Mouse (Mus musculus) ES-Bruce4 (cell line): ENCODE results near the gene Ddx25. TPM values are rescaled to one million over a fixed set of nuclear protein-coding genes. Genes with fewer than 3 reads are reported as not detected.

Experiments used
- H3K27ac ChIP-seq: 2 replicates; pipeline ENCODE4 v1.5.1; 2012; ENCODE audit warnings: low read length, inconsistent platforms; ENCODE audit not compliant: insufficient read depth
- H3K27me3 ChIP-seq: 2 replicates; pipeline ENCODE4 v1.6.1; 2012; ENCODE audit warnings: mild to moderate bottlenecking, low read length, inconsistent platforms; ENCODE audit not compliant: control insufficient read depth, poor library complexity, insufficient read depth, severe bottlenecking
- H3K36me3 ChIP-seq: 2 replicates; pipeline ENCODE4 v1.6.1; 2012; ENCODE audit warnings: inconsistent platforms, mild to moderate bottlenecking, low read length, moderate library complexity; ENCODE audit not compliant: control insufficient read depth, poor library complexity, insufficient read depth, severe bottlenecking
- H3K4me1 ChIP-seq: one replicate; pipeline ENCODE4 v1.8.1; 2011; ENCODE audit warnings: low read length; ENCODE audit not compliant: control insufficient read depth, insufficient read depth
- H3K4me3 ChIP-seq: 2 replicates; pipeline ENCODE4 v1.5.1; 2011; ENCODE audit warnings: low read depth, mild to moderate bottlenecking, low read length
- H3K9ac ChIP-seq: 2 replicates; pipeline ENCODE4 v1.6.1; 2012; ENCODE audit warnings: low read depth, mild to moderate bottlenecking, inconsistent platforms; ENCODE audit not compliant: poor library complexity, severe bottlenecking
- H3K9me3 ChIP-seq: replicated peaks from 2 replicates; pipeline ENCODE4 v1.6.1; 2012; ENCODE audit warnings: mild to moderate bottlenecking, low read length, inconsistent platforms; ENCODE audit not compliant: control insufficient read depth, poor library complexity, insufficient read depth, severe bottlenecking
- CTCF ChIP-seq: IDR thresholded peaks from one replicate; pipeline ENCODE4 v1.8.1; 2011; ENCODE audit warnings: low read depth, low read length
- EP300 ChIP-seq: IDR thresholded peaks from 2 replicates; pipeline ENCODE4 v1.6.1; 2011; ENCODE audit warnings: low read depth, low read length; ENCODE audit not compliant: insufficient read depth
- POLR2A ChIP-seq: IDR thresholded peaks from one replicate; pipeline ENCODE4 v1.8.1; 2011; ENCODE audit warnings: low read length; ENCODE audit not compliant: insufficient read depth
- polyA plus RNA-seq: library from polyadenylated mRNA; stranded (reverse); fragments of >200 nt; gene quantifications from 2 replicates; pipeline ENCODE4 v1.2.4, GENCODE M21; 2011; ENCODE audit warnings: low read depth; ENCODE audit not compliant: missing spikeins, insufficient read depth, insufficient read length

The Ddx25 gene
- polyA plus RNA-seq, 1 experiment = 2.2 TPM

DNA sequence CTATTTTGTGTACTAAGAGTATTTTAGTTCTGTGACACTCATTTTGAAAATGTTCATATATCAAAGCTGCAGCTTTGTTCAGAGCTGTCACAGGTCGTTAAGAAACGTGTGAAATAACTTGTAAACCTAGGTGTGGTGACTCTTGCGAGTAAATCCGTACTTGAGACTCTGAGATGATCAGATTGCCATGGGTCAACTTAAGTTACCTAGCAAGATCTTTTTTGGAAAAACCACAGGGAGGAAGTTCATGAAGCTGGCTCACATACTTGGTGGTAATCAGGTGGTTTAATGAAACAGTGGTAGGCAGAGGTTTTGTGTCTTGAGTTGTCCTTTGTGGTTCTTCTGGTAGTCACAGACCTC, 64.6 kb downstream of the Ddx25 start:
- Histone ChIP-seq H3K4me3 (no peak overlapping the region), H3K9ac (no peak overlapping the region), H3K36me3 (no peaks in the 10 kb centered on the region), H3K27me3 (no peaks in the 10 kb centered on the region), H3K9me3 (no peaks in the 10 kb centered on the region), H3K4me1 (peaks cover 2% of the 10 kb centered on the region), H3K27ac (no peak overlapping the region)
- TF ChIP-seq EP300 (no peak), CTCF (no peak), POLR2A (no peak)

DNA sequence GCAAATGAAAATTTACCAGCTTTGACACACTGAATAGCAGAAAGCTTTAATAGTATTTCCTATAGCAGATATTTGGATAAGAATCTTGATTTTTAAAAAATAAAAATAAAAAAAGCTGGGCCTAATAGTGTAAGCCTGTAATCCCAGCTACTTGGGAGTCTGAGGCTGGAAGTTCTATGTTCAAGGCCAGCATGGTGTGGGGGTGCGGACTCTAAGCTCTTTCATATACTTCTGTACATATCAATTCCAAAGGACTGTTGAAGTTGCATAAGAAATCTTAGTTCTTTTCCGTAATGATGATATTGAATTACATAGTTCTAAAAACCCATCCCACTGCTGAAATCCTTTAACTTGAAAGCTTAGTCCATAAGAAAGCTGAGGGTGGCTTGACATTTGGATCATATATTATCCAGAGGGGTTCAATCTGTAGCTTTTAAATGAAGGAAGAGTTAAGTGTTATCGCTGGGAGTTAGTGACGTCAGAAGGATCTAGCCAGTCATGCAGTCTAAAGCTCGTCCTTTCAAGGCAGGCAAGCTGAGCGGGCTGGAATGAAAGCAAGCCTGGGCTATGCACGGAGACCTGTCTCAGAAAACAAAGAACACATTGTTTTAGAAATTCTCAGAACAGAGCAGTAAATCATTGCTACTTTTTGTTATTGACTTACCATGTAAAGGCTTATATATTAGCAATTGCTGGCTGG, 65.1 kb downstream of the Ddx25 start:
- no peak overlapping the region for H3K9ac ChIP-seq
- H3K4me3 ChIP-seq = no peak overlapping the region
- no peaks in the 10 kb centered on the region for H3K36me3 ChIP-seq
- TF ChIP-seq CTCF = no peak
- TF ChIP-seq POLR2A = no peak
- no peak for TF ChIP-seq EP300
- peaks cover 2% of the 10 kb centered on the region for H3K4me1 ChIP-seq
- H3K27me3 ChIP-seq = no peaks in the 10 kb centered on the region
- no peak overlapping the region for H3K27ac ChIP-seq
- H3K9me3 ChIP-seq = no peaks in the 10 kb centered on the region

- no peaks in the 10 kb centered on the region for H3K9me3 ChIP-seq
- H3K4me3 ChIP-seq = no peak overlapping the region
- TF ChIP-seq CTCF (no peak), POLR2A (no peak), EP300 (no peak)
- no peaks in the 10 kb centered on the region for H3K27me3 ChIP-seq
- peaks cover 2% of the 10 kb centered on the region for H3K4me1 ChIP-seq
- no peak overlapping the region for H3K9ac ChIP-seq
- no peaks in the 10 kb centered on the region for H3K36me3 ChIP-seq
- H3K27ac ChIP-seq = no peak overlapping the region
Observed at GRCm38 (mm10) chr9:35491109-35491866, 67.0 kb downstream of the Ddx25 start.

GRCm38 (mm10) chr9:35488496-35488895, 69.8 kb downstream of the Ddx25 start:
- TF ChIP-seq POLR2A (no peak), EP300 (no peak), CTCF (no peak)
- Histone ChIP-seq H3K27me3 (no peaks in the 10 kb centered on the region), H3K27ac (no peak overlapping the region), H3K36me3 (no peaks in the 10 kb centered on the region), H3K4me3 (no peak overlapping the region), H3K9me3 (no peaks in the 10 kb centered on the region), H3K4me1 (no peaks in the 10 kb centered on the region), H3K9ac (no peak overlapping the region)

Other genes starting within 250 kb of the Ddx25 start
- 22.9 and 31.1 TPM in 2 replicates for gene Cdon, start 137.4 kb downstream of the Ddx25 start, polyA plus RNA-seq
- not detected in 2 replicates for gene Gm1113, start 40.3 kb downstream of the Ddx25 start, polyA plus RNA-seq
- 16.3 and 20.3 TPM in 2 replicates for gene Pus3, start 67 bp upstream of the Ddx25 start, polyA plus RNA-seq
- gene Pate2, start 11.8 kb upstream of the Ddx25 start, polyA plus RNA-seq = 1.7 TPM in 2 replicates
- 26.1 and 29.5 TPM in 2 replicates for gene Hyls1, start 11.9 kb upstream of the Ddx25 start, polyA plus RNA-seq
- not detected in 2 replicates for gene Pate4, start 53.4 kb upstream of the Ddx25 start, polyA plus RNA-seq
- not detected in 2 replicates for gene Pate3, start 89.7 kb upstream of the Ddx25 start, polyA plus RNA-seq
- not detected in 2 replicates for gene Pate1, start 128.9 kb upstream of the Ddx25 start, polyA plus RNA-seq
- not detected in 2 replicates for gene Gm17677, start 182.5 kb upstream of the Ddx25 start, polyA plus RNA-seq
- gene Gm17727, start 219.6 kb upstream of the Ddx25 start, polyA plus RNA-seq = not detected in 2 replicates
- not detected in 2 replicates for gene Gm27235, start 231.6 kb upstream of the Ddx25 start, polyA plus RNA-seq
- not detected in 2 replicates for gene D730048I06Rik, start 231.6 kb upstream of the Ddx25 start, polyA plus RNA-seq